Mouse (Mus musculus): ENCODE measurements around the gene Parg.

- TF ChIP-seq CTCF (IDR thresholded peaks at IDR 0.05; ENCODE audit: control insufficient read depth, insufficient read depth, low read length): no peak
- no peak for TF ChIP-seq POLR2A (IDR thresholded peaks at IDR 0.05; ENCODE audit: borderline replicate concordance, control insufficient read depth, low read depth, low read length)
Measured at GRCm38 (mm10) chr14:32311381-32312035, 109.8 kb downstream of the Parg start.
